Mouse (Mus musculus): Measurements from ENCODE around the gene Tmem108. TPM values are rescaled to one million over a fixed set of nuclear protein-coding genes. Genes with fewer than 3 reads are reported as not detected.

Gene Tmem108
- polyA plus RNA-seq, 1 experiment from 2014 or later, result 38.0 TPM

DNA sequence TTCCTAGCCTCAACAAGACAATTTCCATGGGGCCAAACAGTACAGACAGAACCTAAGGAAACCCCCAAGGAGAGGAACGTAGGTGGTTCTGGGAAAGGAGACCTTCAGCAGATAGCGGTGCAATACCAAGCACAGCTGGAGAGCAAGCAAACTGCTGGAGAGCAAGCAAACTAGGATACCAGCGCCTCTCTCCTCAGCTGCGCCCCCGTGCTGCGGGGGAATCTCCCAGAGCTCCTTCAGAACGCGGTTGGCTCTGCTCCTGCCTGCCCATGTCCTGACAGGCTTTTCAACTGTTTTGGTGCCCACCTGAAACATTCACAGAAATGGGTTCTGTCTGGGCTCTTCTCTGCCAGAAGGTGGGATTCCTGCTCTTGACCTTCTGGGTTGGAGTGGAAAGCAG is 221.1 kb downstream of the Tmem108 start:
- no peak overlapping the region for H3K9ac ChIP-seq (replicated peaks; ENCODE audit: low read depth, low read length)
- no peaks in the 10 kb centered on the region for H3K9me3 ChIP-seq (ENCODE audit: control insufficient read depth, low read length)
- H3K36me3 ChIP-seq (ENCODE audit: control insufficient read depth, insufficient read depth, low read length), result no peaks in the 10 kb centered on the region
- no peak overlapping the region for H3K4me2 ChIP-seq (ENCODE audit: low read depth, low read length)
- no peak overlapping the region for H3K4me3 ChIP-seq (ENCODE audit: low read depth, low read length)
- H3K4me1 ChIP-seq (ENCODE audit: control insufficient read depth, insufficient read depth, low read length), result peaks cover 12% of the 10 kb centered on the region
- ATAC-seq (ENCODE audit: low read depth), result no peak
- H3K27ac ChIP-seq (ENCODE audit: low read depth, low read length), result no peak overlapping the region
- no peaks in the 10 kb centered on the region for H3K27me3 ChIP-seq (ENCODE audit: control insufficient read depth, insufficient read depth, low read length)
- WGBS, result 83% methylated on average over 8 of the region's 8 CpGs

DNA sequence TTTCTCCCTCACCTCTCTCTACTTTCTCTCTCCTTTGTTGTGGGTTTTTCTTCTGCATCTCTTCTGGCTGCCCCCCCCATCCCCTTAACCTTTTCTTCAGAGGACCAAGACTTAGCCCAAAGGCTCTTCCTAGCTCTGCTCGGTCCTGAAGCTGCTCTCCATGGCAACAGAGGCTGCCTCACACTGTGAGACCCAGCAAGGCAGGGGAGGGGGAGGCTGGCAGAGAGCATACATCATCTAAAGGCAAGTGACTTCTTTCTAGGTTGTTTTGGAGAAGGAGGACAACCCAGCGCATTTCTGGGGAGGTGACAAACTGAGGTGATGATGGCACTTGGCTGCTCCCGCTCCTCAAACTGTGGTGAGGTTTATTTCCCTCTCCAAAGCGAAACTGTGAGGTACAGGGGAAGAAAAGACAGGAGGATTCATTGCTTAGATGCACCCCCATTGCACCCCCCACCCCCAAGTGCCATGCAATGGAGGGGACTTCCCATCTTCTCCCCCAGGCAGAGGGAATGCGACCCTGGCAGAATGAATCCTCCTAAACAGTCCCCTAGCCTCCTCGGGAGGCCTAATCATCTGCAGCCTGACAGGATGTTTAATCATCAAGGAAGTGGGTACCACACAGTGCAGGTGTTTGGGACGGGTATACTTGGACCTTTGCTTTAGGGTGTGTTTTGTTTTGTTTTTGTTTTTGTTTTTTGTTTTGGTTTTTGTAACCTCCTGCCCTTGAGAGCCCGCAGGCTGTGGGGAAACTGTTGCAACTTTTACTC is 223.4 kb downstream of the Tmem108 start:
- Histone ChIP-seq H3K36me3 (ENCODE audit: control insufficient read depth, insufficient read depth, low read length) (no peaks in the 10 kb centered on the region), H3K4me1 (ENCODE audit: control insufficient read depth, insufficient read depth, low read length) (peaks cover 16% of the 10 kb centered on the region), H3K27me3 (ENCODE audit: control insufficient read depth, insufficient read depth, low read length) (no peaks in the 10 kb centered on the region), H3K4me2 (ENCODE audit: low read depth, low read length) (no peak overlapping the region), H3K9ac (replicated peaks; ENCODE audit: low read depth, low read length) (no peak overlapping the region), H3K9me3 (ENCODE audit: control insufficient read depth, low read length) (no peaks in the 10 kb centered on the region), H3K27ac (ENCODE audit: low read depth, low read length) (peak overlapping the region; percentile 44; the same call in 1 of the 2 replicates), H3K4me3 (ENCODE audit: low read depth, low read length) (no peak overlapping the region)
- WGBS, result 30% methylated on average over 8 of the region's 8 CpGs
- peak; percentile 91 for ATAC-seq (ENCODE audit: low read depth)

DNA sequence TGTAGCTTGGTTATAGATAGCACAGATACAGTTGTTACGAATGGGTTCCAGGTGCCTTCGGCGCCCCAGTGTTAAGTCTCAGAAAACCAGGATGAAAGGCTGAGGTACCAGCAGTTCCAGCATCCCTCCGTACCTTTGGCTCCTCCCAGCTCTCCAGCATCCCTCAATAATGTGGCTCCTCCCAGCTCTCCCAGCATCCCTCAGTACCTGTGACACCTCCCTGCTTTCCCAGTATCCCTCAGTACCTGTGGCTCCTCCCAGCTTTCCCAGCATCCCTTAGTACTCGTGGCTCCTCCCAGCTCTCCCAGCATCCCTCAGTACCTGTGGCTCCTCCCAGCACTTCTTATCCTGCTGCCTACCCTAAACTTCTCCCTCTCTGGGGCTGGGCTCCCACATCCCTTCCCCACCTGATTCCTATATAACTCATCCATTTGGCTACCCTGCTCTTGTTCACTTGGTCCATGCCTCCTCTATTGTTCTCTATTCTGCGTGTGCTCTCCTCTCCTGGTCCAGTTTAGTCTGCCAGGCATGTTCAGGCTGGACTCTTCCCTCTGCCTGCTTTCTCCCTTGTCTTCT is 225.5 kb downstream of the Tmem108 start:
- no peak for ATAC-seq (ENCODE audit: low read depth)
- Histone ChIP-seq H3K4me3 (ENCODE audit: low read depth, low read length) (no peak overlapping the region), H3K36me3 (ENCODE audit: control insufficient read depth, insufficient read depth, low read length) (no peaks in the 10 kb centered on the region), H3K27ac (ENCODE audit: low read depth, low read length) (no peak overlapping the region), H3K4me1 (ENCODE audit: control insufficient read depth, insufficient read depth, low read length) (peaks cover 16% of the 10 kb centered on the region), H3K27me3 (ENCODE audit: control insufficient read depth, insufficient read depth, low read length) (no peaks in the 10 kb centered on the region), H3K9ac (replicated peaks; ENCODE audit: low read depth, low read length) (no peak overlapping the region), H3K9me3 (ENCODE audit: control insufficient read depth, low read length) (no peaks in the 10 kb centered on the region), H3K4me2 (ENCODE audit: low read depth, low read length) (no peak overlapping the region)
- WGBS, result 81% methylated on average over 6 of the region's 6 CpGs

GRCm38 (mm10) chr9:103525041-103525537 is 236.5 kb downstream of the Tmem108 start:
- Histone ChIP-seq H3K4me1 (ENCODE audit: control insufficient read depth, insufficient read depth, low read length) (peaks cover 15% of the 10 kb centered on the region), H3K4me2 (ENCODE audit: low read depth, low read length) (no peak overlapping the region), H3K36me3 (ENCODE audit: control insufficient read depth, insufficient read depth, low read length) (no peaks in the 10 kb centered on the region), H3K9ac (replicated peaks; ENCODE audit: low read depth, low read length) (no peak overlapping the region), H3K4me3 (ENCODE audit: low read depth, low read length) (no peak overlapping the region), H3K27ac (ENCODE audit: low read depth, low read length) (no peak overlapping the region), H3K27me3 (ENCODE audit: control insufficient read depth, insufficient read depth, low read length) (no peaks in the 10 kb centered on the region), H3K9me3 (ENCODE audit: control insufficient read depth, low read length) (no peaks in the 10 kb centered on the region)
- WGBS, result 15% methylated on average over 10 of the region's 10 CpGs
- peak; percentile 77 for ATAC-seq (ENCODE audit: low read depth)

DNA sequence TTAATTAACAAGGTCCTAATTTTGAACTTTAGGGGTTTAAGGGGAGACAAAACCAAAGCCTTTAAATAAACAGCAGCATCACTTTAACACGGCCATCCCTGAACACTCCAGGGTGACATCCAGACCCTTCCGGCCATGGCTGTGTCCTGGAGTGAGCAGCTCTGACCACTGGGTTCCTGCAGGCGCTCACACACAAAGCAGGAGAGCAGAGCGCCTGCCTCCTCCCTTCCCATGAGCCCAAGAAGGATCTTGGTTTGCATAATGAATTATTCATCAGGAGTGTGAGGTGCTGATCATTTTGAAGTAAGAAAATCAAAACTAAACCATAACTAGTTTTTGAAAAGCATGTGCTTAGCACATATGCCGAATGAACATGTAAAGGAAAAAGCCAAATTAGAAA is 237.0 kb downstream of the Tmem108 start:
- Histone ChIP-seq H3K4me3 (ENCODE audit: low read depth, low read length) (no peak overlapping the region), H3K4me1 (ENCODE audit: control insufficient read depth, insufficient read depth, low read length) (peaks cover 15% of the 10 kb centered on the region), H3K9ac (replicated peaks; ENCODE audit: low read depth, low read length) (no peak overlapping the region), H3K27me3 (ENCODE audit: control insufficient read depth, insufficient read depth, low read length) (no peaks in the 10 kb centered on the region), H3K4me2 (ENCODE audit: low read depth, low read length) (no peak overlapping the region), H3K36me3 (ENCODE audit: control insufficient read depth, insufficient read depth, low read length) (no peaks in the 10 kb centered on the region), H3K27ac (ENCODE audit: low read depth, low read length) (no peak overlapping the region), H3K9me3 (ENCODE audit: control insufficient read depth, low read length) (no peaks in the 10 kb centered on the region)
- 17% methylated on average over 5 of the region's 5 CpGs for WGBS
- peak; percentile 69; the same call in 1 of the 2 replicates for ATAC-seq (ENCODE audit: low read depth)

DNA sequence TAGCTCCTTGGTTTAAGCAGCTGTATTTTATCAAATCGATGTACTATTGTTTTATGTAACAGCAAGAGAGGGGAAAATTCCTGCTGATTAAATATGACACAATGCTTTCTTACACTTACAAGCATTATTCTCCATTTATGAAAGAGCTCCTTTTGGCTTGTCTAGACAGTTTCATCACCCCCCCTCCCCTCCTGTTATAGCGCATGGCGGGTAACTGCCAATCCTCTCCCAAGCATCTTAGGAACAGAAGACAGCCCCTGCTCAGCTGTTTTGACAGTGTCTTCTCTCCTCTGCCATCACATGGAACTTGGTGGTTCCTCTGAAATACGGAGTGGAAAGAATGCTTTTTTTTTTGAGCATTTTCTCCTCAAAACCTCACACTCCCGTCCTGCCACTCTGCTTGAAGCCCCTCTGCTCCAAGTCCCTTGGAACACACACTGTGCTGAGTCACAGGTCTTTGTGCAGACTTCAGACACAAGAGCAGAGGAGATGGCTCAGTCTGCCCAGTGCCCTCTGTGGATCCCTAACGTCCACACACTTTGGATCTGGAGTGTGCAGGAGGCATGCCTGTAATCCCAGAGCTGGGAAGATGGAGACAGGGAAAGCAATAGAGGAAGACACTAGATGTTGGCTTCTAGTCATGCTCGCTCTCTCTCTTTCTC is 237.8 kb downstream of the Tmem108 start:
- 0 out of 2 replicates have a peak, but pooled peaks have one; percentile 44 for ATAC-seq (ENCODE audit: low read depth)
- no peak overlapping the region for H3K4me3 ChIP-seq (ENCODE audit: low read depth, low read length)
- H3K36me3 ChIP-seq (ENCODE audit: control insufficient read depth, insufficient read depth, low read length), result no peaks in the 10 kb centered on the region
- no peak overlapping the region for H3K27ac ChIP-seq (ENCODE audit: low read depth, low read length)
- H3K9ac ChIP-seq (replicated peaks; ENCODE audit: low read depth, low read length), result no peak overlapping the region
- H3K27me3 ChIP-seq (ENCODE audit: control insufficient read depth, insufficient read depth, low read length), result no peaks in the 10 kb centered on the region
- H3K9me3 ChIP-seq (ENCODE audit: control insufficient read depth, low read length), result no peaks in the 10 kb centered on the region
- peaks cover 15% of the 10 kb centered on the region for H3K4me1 ChIP-seq (ENCODE audit: control insufficient read depth, insufficient read depth, low read length)
- 54% methylated on average over 7 of the region's 7 CpGs for WGBS
- no peak overlapping the region for H3K4me2 ChIP-seq (ENCODE audit: low read depth, low read length)

- H3K27me3 ChIP-seq (ENCODE audit: control insufficient read depth, insufficient read depth, low read length), result no peaks in the 10 kb centered on the region
- no peak overlapping the region for H3K4me2 ChIP-seq (ENCODE audit: low read depth, low read length)
- H3K36me3 ChIP-seq (ENCODE audit: control insufficient read depth, insufficient read depth, low read length), result no peaks in the 10 kb centered on the region
- H3K4me1 ChIP-seq (ENCODE audit: control insufficient read depth, insufficient read depth, low read length), result peaks cover 15% of the 10 kb centered on the region
- H3K27ac ChIP-seq (ENCODE audit: low read depth, low read length), result no peak overlapping the region
- no peaks in the 10 kb centered on the region for H3K9me3 ChIP-seq (ENCODE audit: control insufficient read depth, low read length)
- no peak overlapping the region for H3K9ac ChIP-seq (replicated peaks; ENCODE audit: low read depth, low read length)
- no peak overlapping the region for H3K4me3 ChIP-seq (ENCODE audit: low read depth, low read length)
- WGBS, result 33% methylated on average over 5 of the region's 6 CpGs
- no peak for ATAC-seq (ENCODE audit: low read depth)
These were observed 238.6 kb downstream of the Tmem108 start for GRCm38 (mm10) chr9:103523008-103523407.

DNA sequence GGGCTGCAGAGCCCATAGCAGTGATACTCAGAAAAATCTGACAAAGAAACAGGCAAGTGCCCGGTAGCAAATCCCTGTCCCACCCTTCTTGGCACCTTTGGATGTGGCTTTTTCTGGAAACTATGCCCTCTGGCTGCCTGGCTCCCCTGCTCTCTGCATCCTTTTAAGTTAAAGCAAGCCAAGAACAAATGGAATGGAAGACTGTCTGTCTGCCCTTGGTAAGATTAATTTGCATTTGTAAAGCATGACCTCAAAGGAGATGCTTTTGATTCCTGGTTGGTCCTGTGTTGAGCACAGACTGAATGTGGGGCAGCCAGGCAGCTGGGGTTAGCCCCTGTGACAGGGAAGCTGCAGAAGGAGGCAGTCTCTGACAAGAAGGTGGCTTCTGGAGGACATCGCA is 247.8 kb downstream of the Tmem108 start:
- no peak overlapping the region for H3K9ac ChIP-seq (replicated peaks; ENCODE audit: low read depth, low read length)
- H3K27ac ChIP-seq (ENCODE audit: low read depth, low read length), result no peak overlapping the region
- no peak overlapping the region for H3K4me2 ChIP-seq (ENCODE audit: low read depth, low read length)
- no peaks in the 10 kb centered on the region for H3K4me1 ChIP-seq (ENCODE audit: control insufficient read depth, insufficient read depth, low read length)
- WGBS, result 30% methylated on average over 2 of the region's 2 CpGs
- H3K4me3 ChIP-seq (ENCODE audit: low read depth, low read length), result no peak overlapping the region
- no peaks in the 10 kb centered on the region for H3K27me3 ChIP-seq (ENCODE audit: control insufficient read depth, insufficient read depth, low read length)
- no peaks in the 10 kb centered on the region for H3K36me3 ChIP-seq (ENCODE audit: control insufficient read depth, insufficient read depth, low read length)
- H3K9me3 ChIP-seq (ENCODE audit: control insufficient read depth, low read length), result no peaks in the 10 kb centered on the region
- ATAC-seq (ENCODE audit: low read depth), result no peak

GRCm38 (mm10) chr9:103512257-103512656 is 249.4 kb downstream of the Tmem108 start:
- no peaks in the 10 kb centered on the region for H3K36me3 ChIP-seq (ENCODE audit: control insufficient read depth, insufficient read depth, low read length)
- no peak for ATAC-seq (ENCODE audit: low read depth)
- H3K9me3 ChIP-seq (ENCODE audit: control insufficient read depth, low read length), result no peaks in the 10 kb centered on the region
- no peak overlapping the region for H3K9ac ChIP-seq (replicated peaks; ENCODE audit: low read depth, low read length)
- H3K4me3 ChIP-seq (ENCODE audit: low read depth, low read length), result no peak overlapping the region
- 80% methylated on average over 6 of the region's 6 CpGs for WGBS
- no peak overlapping the region for H3K27ac ChIP-seq (ENCODE audit: low read depth, low read length)
- H3K4me1 ChIP-seq (ENCODE audit: control insufficient read depth, insufficient read depth, low read length), result peaks cover under 1% of the 10 kb centered on the region; the same call in 1 of the 2 replicates
- H3K4me2 ChIP-seq (ENCODE audit: low read depth, low read length), result no peak overlapping the region
- no peaks in the 10 kb centered on the region for H3K27me3 ChIP-seq (ENCODE audit: control insufficient read depth, insufficient read depth, low read length)
